Mouse (Mus musculus) forebrain, postnatal 0 days (tissue): Measurements from ENCODE around the gene Bcl9l. TPM values are rescaled to one million over a fixed set of nuclear protein-coding genes. Genes with fewer than 3 reads are reported as not detected.

Experiments used
- ATAC-seq: fragments of 200-750 bp; cut with Nextera tagmentation; 2 replicates; pipeline ENCODE4 v1.8.0; 2017; ENCODE audit warnings: mild to moderate bottlenecking, moderate library complexity
- DNase-seq: peaks from one replicate; pipeline ENCODE4 v3.0.0-alpha.2; 2015
- H3K27ac ChIP-seq: fragments of 300-500 bp; sonication (generic); 2 replicates; pipeline ENCODE4 v1.5.1; 2014; ENCODE audit warnings: low read depth, mild to moderate bottlenecking, antibody characterized with exemption, low read length, moderate library complexity, mixed read lengths
- H3K27me3 ChIP-seq: fragments of 300-500 bp; sonication (generic); 2 replicates; pipeline ENCODE4 v1.6.1; 2014; ENCODE audit warnings: mild to moderate bottlenecking, low read length, mixed read lengths; ENCODE audit not compliant: insufficient read depth
- H3K36me3 ChIP-seq: fragments of 300-500 bp; sonication (generic); 2 replicates; pipeline ENCODE4 v1.6.1; 2014; ENCODE audit warnings: mild to moderate bottlenecking, moderate library complexity; ENCODE audit not compliant: insufficient read depth
- H3K4me1 ChIP-seq: fragments of 300-500 bp; sonication (generic); 2 replicates; pipeline ENCODE4 v1.6.1; 2014; ENCODE audit warnings: antibody characterized with exemption; ENCODE audit not compliant: insufficient read depth
- H3K4me2 ChIP-seq: fragments of 300-500 bp; sonication (generic); 2 replicates; pipeline ENCODE4 v1.6.1; 2014; ENCODE audit warnings: low read depth, mild to moderate bottlenecking, moderate library complexity
- H3K4me3 ChIP-seq: fragments of 300-500 bp; sonication (generic); 2 replicates; pipeline ENCODE4 v1.5.1; 2014; ENCODE audit warnings: low read depth, low read length, mixed read lengths
- H3K9ac ChIP-seq: fragments of 300-500 bp; sonication (generic); 2 replicates; pipeline ENCODE4 v1.6.1; 2014; ENCODE audit warnings: mild to moderate bottlenecking
- H3K9me3 ChIP-seq: fragments of 300-500 bp; sonication (generic); 2 replicates; pipeline ENCODE4 v1.6.1; 2016; ENCODE audit warnings: low read length
- CTCF ChIP-seq: sonication (generic); IDR thresholded peaks from 2 replicates; pipeline ENCODE4 v1.5.1; 2016; ENCODE audit warnings: antibody characterized with exemption, control low read depth, low read depth
- WGBS: fragments of 180-500 bp; shearing (Covaris S2); extraction: QIAGEN DNeasy Blood & Tissue Kit; methylation state at CpG from one replicate; pipeline ENCODE4 v1.1.7; 2014; 5-methylcytosine and 5-hydroxymethylcytosine counted together
- polyA plus RNA-seq: library from polyadenylated mRNA; unstranded; fragments of >200 nt; fragmentation: Nextera tagmentation; extraction: Ambion mirVana; gene quantifications from 2 replicates; pipeline ENCODE4 v1.2.1, GENCODE M21; 2015
- total RNA-seq: library from RNA; depleted of rRNA; stranded (reverse); fragments of >200 nt; gene quantifications from 2 replicates; pipeline ENCODE4 v1.2.3, GENCODE M21; 2014

Bcl9l gene
- total and polyA plus RNA-seq, 2 experiments from 2014 or later = 13.0 to 38.7 TPM

- Histone ChIP-seq H3K36me3 (peaks cover 58% of the 10 kb centered on the region), H3K4me1 (0 out of 2 replicates have a peak, but pooled peaks cover 6% of the 10 kb centered on the region), H3K27me3 (no peaks in the 10 kb centered on the region), H3K9ac (no peak overlapping the region), H3K4me2 (no peak overlapping the region), H3K4me3 (no peak overlapping the region), H3K27ac (no peak overlapping the region), H3K9me3 (no peaks in the 10 kb centered on the region)
- 84% methylated on average over 18 of the region's 18 CpGs for WGBS
- DNase-seq (no peak), ATAC-seq (no peak)
- TF ChIP-seq CTCF = no peak
Measured at GRCm38 (mm10) chr9:44508124-44508619, 25.5 kb downstream of the Bcl9l start.

GRCm38 (mm10) chr9:44508721-44509486 lies 26.3 kb downstream of the Bcl9l start:
- DNase-seq = no peak
- no peaks in the 10 kb centered on the region for H3K9me3 ChIP-seq
- 0 out of 2 replicates have a peak, but pooled peaks cover 6% of the 10 kb centered on the region for H3K4me1 ChIP-seq
- H3K27me3 ChIP-seq = no peaks in the 10 kb centered on the region
- H3K4me3 ChIP-seq = no peak overlapping the region
- no peak overlapping the region for H3K9ac ChIP-seq
- no peak overlapping the region for H3K27ac ChIP-seq
- ATAC-seq = no peak
- no peak overlapping the region for H3K4me2 ChIP-seq
- H3K36me3 ChIP-seq = peaks cover 52% of the 10 kb centered on the region
- no peak for TF ChIP-seq CTCF
- WGBS = 76% methylated on average over 19 of the region's 19 CpGs

- WGBS = 8% methylated on average over 27 of the region's 27 CpGs
- H3K9me3 ChIP-seq = no peaks in the 10 kb centered on the region
- H3K27ac ChIP-seq = peak overlapping the region; percentile 15; the same call in 1 of the 2 replicates
- H3K4me1 ChIP-seq = 0 out of 2 replicates have a peak, but pooled peaks cover 6% of the 10 kb centered on the region
- H3K36me3 ChIP-seq = peaks cover 47% of the 10 kb centered on the region
- no peaks in the 10 kb centered on the region for H3K27me3 ChIP-seq
- ATAC-seq = peak; percentile 45
- H3K4me2 ChIP-seq = peak overlapping the region; percentile 39
- peak overlapping the region; percentile 16; the same call in 1 of the 2 replicates for H3K4me3 ChIP-seq
- TF ChIP-seq CTCF = peak; percentile 65
- H3K9ac ChIP-seq = no peak overlapping the region; the same call in 1 of the 2 replicates
- DNase-seq = peak; percentile 83
Measured at GRCm38 (mm10) chr9:44509487-44510354, 27.1 kb downstream of the Bcl9l start.

- Histone ChIP-seq H3K27ac (no peak overlapping the region; the same call in 1 of the 2 replicates), H3K4me2 (peak overlapping the region; percentile 39; the same call in 1 of the 2 replicates), H3K9ac (no peak overlapping the region), H3K9me3 (no peaks in the 10 kb centered on the region), H3K4me3 (peak overlapping the region; percentile 16; the same call in 1 of the 2 replicates), H3K27me3 (no peaks in the 10 kb centered on the region), H3K36me3 (peaks cover 42% of the 10 kb centered on the region), H3K4me1 (0 out of 2 replicates have a peak, but pooled peaks cover 6% of the 10 kb centered on the region)
- 23% methylated on average over 9 of the region's 9 CpGs for WGBS
- peak; percentile 9; the same call in 1 of the 2 replicates for ATAC-seq
- DNase-seq = no peak
- TF ChIP-seq CTCF = no peak
Measured at GRCm38 (mm10) chr9:44510355-44510871, 27.8 kb downstream of the Bcl9l start.

GRCm38 (mm10) chr9:44510872-44511601 lies 28.4 kb downstream of the Bcl9l start:
- H3K27ac ChIP-seq = 0 out of 2 replicates have a peak overlapping the region, but pooled peaks have one; percentile 9
- WGBS = 61% methylated on average over 5 of the region's 5 CpGs
- TF ChIP-seq CTCF = no peak
- DNase-seq (peak; percentile 54), ATAC-seq (peak; percentile 48)
- no peaks in the 10 kb centered on the region for H3K9me3 ChIP-seq
- no peak overlapping the region for H3K4me2 ChIP-seq
- peaks cover 35% of the 10 kb centered on the region for H3K36me3 ChIP-seq
- no peak overlapping the region for H3K9ac ChIP-seq
- no peak overlapping the region for H3K4me3 ChIP-seq
- H3K4me1 ChIP-seq = 0 out of 2 replicates have a peak, but pooled peaks cover 6% of the 10 kb centered on the region
- H3K27me3 ChIP-seq = no peaks in the 10 kb centered on the region
